Mouse (Mus musculus): ENCODE data around the gene Prpf40a. TPM values are rescaled to one million over a fixed set of nuclear protein-coding genes. Genes with fewer than 3 reads are reported as not detected.

The Prpf40a gene
- polyA plus RNA-seq, 1 experiment from 2014 or later = 95.7 TPM

DNA sequence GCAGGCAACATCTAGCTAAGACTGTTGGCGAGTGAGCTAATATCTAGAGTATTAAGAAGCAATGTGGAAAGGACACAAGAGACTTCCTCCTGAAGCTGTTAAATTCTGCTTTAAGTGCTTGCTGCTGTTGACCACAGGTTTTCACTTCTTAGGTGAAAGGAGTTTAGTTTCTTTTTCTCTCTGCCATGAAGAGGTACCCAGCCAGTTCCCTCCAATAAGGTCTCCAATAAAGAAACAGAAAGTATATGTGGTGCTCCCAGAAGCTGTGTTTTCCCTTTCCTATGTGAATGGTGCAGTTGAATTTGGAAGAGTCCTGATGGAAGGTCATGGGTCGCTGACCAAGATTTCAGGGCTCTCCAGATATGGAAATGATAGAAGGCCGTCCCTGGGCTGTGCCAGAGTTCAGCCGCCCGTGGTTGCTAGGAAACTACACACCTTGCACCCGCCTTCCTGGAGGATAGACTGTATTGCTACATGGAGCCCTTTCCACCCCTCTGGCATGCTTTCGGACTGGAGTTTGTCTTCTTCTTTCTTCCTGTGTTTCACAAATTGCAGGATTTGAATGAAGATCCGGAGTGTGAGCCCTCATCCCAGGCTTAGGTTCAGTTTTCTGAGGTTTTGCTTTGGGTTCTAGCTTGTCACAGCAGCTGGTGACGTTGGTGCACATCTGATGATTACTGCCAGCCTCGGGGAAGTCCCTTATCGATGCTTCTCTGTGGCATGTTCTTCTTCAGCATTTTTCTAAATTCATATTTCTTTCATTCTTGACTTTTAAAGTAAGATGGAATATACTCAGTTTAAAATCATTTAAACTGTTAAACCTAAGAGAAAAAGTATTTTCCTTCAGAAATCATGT, 89.0 kb downstream of the Prpf40a start:
- WGBS = 84% methylated on average over 11 of the region's 11 CpGs
- Histone ChIP-seq H3K9ac (no peak overlapping the region), H3K4me2 (no peak overlapping the region), H3K4me1 (no peaks in the 10 kb centered on the region), H3K27ac (no peak overlapping the region), H3K4me3 (no peak overlapping the region), H3K36me3 (replicated peaks) (peaks cover 7% of the 10 kb centered on the region; the same call in 1 of the 2 replicates), H3K27me3 (replicated peaks) (no peaks in the 10 kb centered on the region), H3K9me3 (no peaks in the 10 kb centered on the region)
- ATAC-seq (replicated peaks) = no peak

- WGBS = 65% methylated on average over 2 of the region's 2 CpGs
- Histone ChIP-seq H3K9me3 (no peaks in the 10 kb centered on the region), H3K27me3 (replicated peaks) (no peaks in the 10 kb centered on the region), H3K4me1 (no peaks in the 10 kb centered on the region), H3K4me2 (no peak overlapping the region), H3K27ac (no peak overlapping the region), H3K9ac (no peak overlapping the region), H3K4me3 (no peak overlapping the region), H3K36me3 (replicated peaks) (no peaks in the 10 kb centered on the region; the same call in 1 of the 2 replicates)
- ATAC-seq (replicated peaks) = no peak
These were observed 91.0 kb downstream of the Prpf40a start for GRCm38 (mm10) chr2:53100093-53100492.

DNA sequence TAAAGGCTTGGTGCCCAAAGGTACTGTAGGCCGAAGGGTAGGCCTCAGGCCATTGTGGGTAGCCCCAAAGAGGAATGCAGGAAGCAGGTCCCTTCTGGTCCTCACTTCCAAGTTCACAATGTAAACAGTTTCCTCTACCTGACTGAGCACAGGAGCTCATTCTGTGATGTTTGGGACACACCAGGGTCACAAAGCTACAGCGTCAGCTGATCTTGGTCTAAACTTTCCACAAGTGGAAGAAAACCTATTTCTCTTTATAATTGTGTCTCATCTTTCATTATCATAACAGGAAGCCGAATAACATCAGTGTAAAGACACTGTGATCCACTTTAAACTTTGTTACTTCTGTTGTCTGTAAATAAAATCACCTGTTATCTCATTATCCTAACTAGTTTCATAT, 95.6 kb downstream of the Prpf40a start:
- ATAC-seq (replicated peaks) = no peak
- no peak overlapping the region for H3K4me3 ChIP-seq
- H3K4me1 ChIP-seq = no peaks in the 10 kb centered on the region
- 98% methylated on average over 3 of the region's 3 CpGs for WGBS
- H3K27me3 ChIP-seq (replicated peaks) = no peaks in the 10 kb centered on the region
- no peak overlapping the region for H3K27ac ChIP-seq
- H3K9ac ChIP-seq = no peak overlapping the region
- no peaks in the 10 kb centered on the region for H3K9me3 ChIP-seq
- 0 out of 2 replicates have a peak, but pooled peaks cover 2% of the 10 kb centered on the region for H3K36me3 ChIP-seq (replicated peaks)
- H3K4me2 ChIP-seq = no peak overlapping the region

DNA sequence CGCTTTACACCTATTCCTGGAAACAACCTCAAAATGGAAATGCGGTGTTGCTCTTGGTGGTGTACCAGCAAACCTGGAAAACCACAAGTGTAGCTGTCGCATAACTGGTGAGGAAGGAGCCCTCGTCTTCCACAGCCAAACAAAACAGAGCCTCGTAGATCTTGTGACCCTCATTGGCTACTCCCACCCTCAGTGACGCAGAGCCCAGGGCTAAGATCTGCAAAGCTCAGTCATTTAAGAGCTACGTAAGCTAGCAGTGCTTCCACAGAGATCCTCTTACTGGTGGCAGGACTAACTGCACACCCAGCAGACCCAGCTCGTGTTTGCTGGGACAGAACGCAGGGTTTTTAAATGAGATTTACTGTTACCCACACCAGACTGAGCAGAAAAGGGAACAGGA, 96.1 kb downstream of the Prpf40a start:
- H3K4me2 ChIP-seq = no peak overlapping the region
- H3K27me3 ChIP-seq (replicated peaks) = no peaks in the 10 kb centered on the region
- no peak for ATAC-seq (replicated peaks)
- H3K9ac ChIP-seq = no peak overlapping the region
- H3K4me1 ChIP-seq = no peaks in the 10 kb centered on the region
- no peak overlapping the region for H3K4me3 ChIP-seq
- H3K27ac ChIP-seq = no peak overlapping the region
- WGBS = 92% methylated on average over 9 of the region's 9 CpGs
- no peaks in the 10 kb centered on the region for H3K9me3 ChIP-seq
- 0 out of 2 replicates have a peak, but pooled peaks cover 2% of the 10 kb centered on the region for H3K36me3 ChIP-seq (replicated peaks)

DNA sequence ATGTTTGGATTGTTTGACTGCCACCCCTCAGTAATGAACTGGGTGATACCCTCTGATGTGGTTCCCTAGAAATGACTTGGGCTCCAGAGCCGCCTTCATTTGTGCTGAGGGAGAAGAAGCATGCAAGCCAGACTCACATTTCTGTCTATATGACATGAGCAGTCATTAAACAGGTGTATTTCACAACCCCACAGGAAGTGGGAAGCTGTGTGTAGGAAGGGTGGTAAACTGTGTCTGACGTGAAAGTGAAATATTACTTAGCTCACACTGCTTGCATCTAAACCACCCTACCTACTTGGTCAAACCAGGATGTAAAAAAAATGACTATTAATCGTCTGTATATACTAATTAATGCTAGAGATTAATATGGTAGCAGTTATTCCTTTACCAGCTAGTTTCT, 102.3 kb downstream of the Prpf40a start:
- no peaks in the 10 kb centered on the region for H3K36me3 ChIP-seq (replicated peaks)
- 97% methylated on average over 3 of the region's 3 CpGs for WGBS

GRCm38 (mm10) chr2:53085617-53086202, 105.4 kb downstream of the Prpf40a start:
- Histone ChIP-seq H3K27me3 (replicated peaks) (no peaks in the 10 kb centered on the region), H3K4me3 (no peak overlapping the region), H3K9ac (no peak overlapping the region), H3K36me3 (replicated peaks) (no peaks in the 10 kb centered on the region), H3K27ac (no peak overlapping the region), H3K9me3 (no peaks in the 10 kb centered on the region), H3K4me1 (peaks cover 9% of the 10 kb centered on the region; the same call in 1 of the 2 replicates), H3K4me2 (no peak overlapping the region)
- 59% methylated on average over 9 of the region's 9 CpGs for WGBS
- peak; percentile 34; the same call in 1 of the 2 replicates for ATAC-seq (replicated peaks)

More for the DNA sequence above, 102.3 kb downstream of the Prpf40a start:
- no peak for ATAC-seq (replicated peaks)
- no peak overlapping the region for H3K27ac ChIP-seq
- no peak overlapping the region for H3K4me3 ChIP-seq
- no peaks in the 10 kb centered on the region for H3K27me3 ChIP-seq (replicated peaks)
- no peaks in the 10 kb centered on the region for H3K4me1 ChIP-seq
- no peak overlapping the region for H3K4me2 ChIP-seq
- H3K9me3 ChIP-seq = no peaks in the 10 kb centered on the region
- H3K9ac ChIP-seq = no peak overlapping the region

Other genes with a start within 250 kb of the Prpf40a start
- 30.4 and 30.6 TPM in 2 replicates for gene Arl6ip6, start 442 bp upstream of the Prpf40a start, polyA plus RNA-seq (2015; fragmentation: Nextera tagmentation; extraction: Ambion mirVana)